Comparison of ENCODE assay signal across 8 mouse cellular contexts in genomic region chr8:119557132-119557531, GRCm38 (mm10). TPM values are rescaled to one million over a fixed set of nuclear protein-coding genes. Genes with fewer than 3 reads are reported as not detected.
DNase-seq lines count a peak whose midpoint lies in the region; ATAC-seq and TF ChIP-seq lines count a peak whose summit lies in the region.
"Had no signal": no experiment of that assay in that cellular context is flagged by ENCODE, and none has a peak within 500 bp of the region (broad histone marks: within the 10 kb centered on the region; RNA-seq: fewer than 3 reads in every experiment).

No protein-coding gene starts in this region.

- TF ChIP-seq EP300 in lung, postnatal 0 days (IDR thresholded peaks at IDR 0.05), result no peak

- peak overlapping the region; percentile 66; the same call in 1 of the 2 replicates for H3K4me3 ChIP-seq in lung, postnatal 0 days (ENCODE audit: low read depth, low read length)
- H3K4me3 ChIP-seq in forebrain, embryonic 10.5 days, result peak overlapping the region; percentile 89
- H3K4me3 ChIP-seq in limb, embryonic 13.5 days, result peak overlapping the region; percentile 75
- H3K4me3 ChIP-seq in stomach, embryonic 15.5 days (replicated peaks), result peak overlapping the region; percentile 94

- ATAC-seq in lung, postnatal 0 days, result no peak
- no peak for ATAC-seq in limb, embryonic 13.5 days (ENCODE audit: low FRiP score, low read depth)
- ATAC-seq in stomach, embryonic 15.5 days (ENCODE audit: insufficient read depth, low FRiP score, low read depth), result no peak
- ATAC-seq in megakaryocyte progenitor cell, adult 5-6 weeks (replicated peaks; ENCODE audit: poor library complexity), result no peak

- peaks cover 17% of the 10 kb centered on the region; the same call in 1 of the 2 replicates for H3K4me1 ChIP-seq in lung, postnatal 0 days (ENCODE audit: insufficient read depth, low read depth, low read length)
- H3K4me1 ChIP-seq in forebrain, embryonic 10.5 days, result peaks cover 22% of the 10 kb centered on the region
- H3K4me1 ChIP-seq in limb, embryonic 13.5 days, result peaks cover 56% of the 10 kb centered on the region
- peaks cover 26% of the 10 kb centered on the region for H3K4me1 ChIP-seq in stomach, embryonic 15.5 days

- peak overlapping the region; percentile 78 for H3K4me2 ChIP-seq in lung, postnatal 0 days (replicated peaks; ENCODE audit: low read depth, low read length)
- peak overlapping the region; percentile 83 for H3K4me2 ChIP-seq in limb, embryonic 13.5 days (replicated peaks)
- peak overlapping the region; percentile 85 for H3K4me2 ChIP-seq in stomach, embryonic 15.5 days

- H3K9ac ChIP-seq in lung, postnatal 0 days (replicated peaks; ENCODE audit: low read depth), result 0 out of 2 replicates have a peak overlapping the region, but pooled peaks have one; percentile 82
- peak overlapping the region; percentile 85 for H3K9ac ChIP-seq in limb, embryonic 13.5 days
- H3K9ac ChIP-seq in stomach, embryonic 15.5 days, result peak overlapping the region; percentile 88; the same call in 1 of the 2 replicates

- no peak overlapping the region for H3K27ac ChIP-seq in lung, postnatal 0 days (ENCODE audit: low read length)
- no peak overlapping the region for H3K27ac ChIP-seq in forebrain, embryonic 10.5 days
- H3K27ac ChIP-seq in limb, embryonic 13.5 days, result no peak overlapping the region
- H3K27ac ChIP-seq in stomach, embryonic 15.5 days, result no peak overlapping the region

- H3K9me3 ChIP-seq in lung, postnatal 0 days (ENCODE audit: low read length), result no peaks in the 10 kb centered on the region
- H3K9me3 ChIP-seq in forebrain, embryonic 10.5 days, result no peaks in the 10 kb centered on the region
- H3K9me3 ChIP-seq in limb, embryonic 13.5 days, result no peaks in the 10 kb centered on the region
- H3K9me3 ChIP-seq in stomach, embryonic 15.5 days, result no peaks in the 10 kb centered on the region

- WGBS in lung, postnatal 0 days, result 68% methylated on average over 9 of the region's 9 CpGs
- WGBS in forebrain, embryonic 10.5 days, result 78% methylated on average over 9 of the region's 9 CpGs
- WGBS in limb, embryonic 13.5 days, result 80% methylated on average over 9 of the region's 9 CpGs
- WGBS in stomach, embryonic 15.5 days, result 73% methylated on average over 9 of the region's 9 CpGs

- H3K36me3 ChIP-seq in lung, postnatal 0 days (ENCODE audit: insufficient read depth, low read length), result peaks cover under 1% of the 10 kb centered on the region; the same call in 1 of the 2 replicates
- peaks cover 24% of the 10 kb centered on the region for H3K36me3 ChIP-seq in forebrain, embryonic 10.5 days (replicated peaks)
- peaks cover 10% of the 10 kb centered on the region for H3K36me3 ChIP-seq in limb, embryonic 13.5 days
- H3K36me3 ChIP-seq in stomach, embryonic 15.5 days, result no peaks in the 10 kb centered on the region

- TF ChIP-seq CTCF in lung, postnatal 0 days (IDR thresholded peaks at IDR 0.05), result no peak

- H3K27me3 ChIP-seq in lung, postnatal 0 days (replicated peaks; ENCODE audit: insufficient read depth, low read length), result no peaks in the 10 kb centered on the region
- no peaks in the 10 kb centered on the region for H3K27me3 ChIP-seq in forebrain, embryonic 10.5 days (ENCODE audit: poor library complexity, severe bottlenecking)
- H3K27me3 ChIP-seq in limb, embryonic 13.5 days, result no peaks in the 10 kb centered on the region
- no peaks in the 10 kb centered on the region for H3K27me3 ChIP-seq in stomach, embryonic 15.5 days (replicated peaks)

- no peak for DNase-seq in lung, postnatal 0 days (ENCODE audit: low spot score)
- DNase-seq in lung, postnatal 4 days, result no peak
- DNase-seq in forebrain, embryonic 10.5 days (ENCODE audit: extremely low spot score, low spot score), result no peak
- no peak for DNase-seq in layer of hippocampus, postnatal 36 days
- DNase-seq: cerebellum, postnatal 25 days had no signal

RNA-seq across cellular contexts. Expression of gene Mbtps1, which starts 1.4 kb away (rescaled TPM):
- 64.4 and 67.4 TPM in 2 replicates for polyA plus RNA-seq in lung, postnatal 0 days (2015; fragmentation: Nextera tagmentation; extraction: Ambion mirVana)
- 106 TPM in 2 replicates for polyA plus RNA-seq in forebrain, embryonic 10.5 days (2016; fragmentation: Nextera tagmentation; extraction: Ambion mirVana)
- 139 and 142 TPM in 2 replicates for polyA plus RNA-seq in limb, embryonic 13.5 days (2015; fragmentation: Nextera tagmentation; extraction: Ambion mirVana)
- polyA plus RNA-seq in stomach, embryonic 15.5 days (2015; fragmentation: Nextera tagmentation; extraction: Ambion mirVana), result 96.3 and 107 TPM in 2 replicates
- 10 to 100 TPM; 70.3 to 74.6 TPM for total RNA-seq in layer of hippocampus, postnatal 36 days (2021)
- total RNA-seq in megakaryocyte progenitor cell, adult 5-6 weeks (2015), result 36.4 and 40.2 TPM in 2 replicates
- 38.7 and 41.3 TPM in 2 replicates for total RNA-seq in megakaryocyte progenitor cell, adult 5-6 weeks (2017)

RNA-seq across cellular contexts. Expression of gene Hsdl1, which starts 17.9 kb away (rescaled TPM):
- polyA plus RNA-seq in lung, postnatal 0 days (2015; fragmentation: Nextera tagmentation; extraction: Ambion mirVana), result 26.0 and 27.0 TPM in 2 replicates
- 61.9 and 66.0 TPM in 2 replicates for polyA plus RNA-seq in forebrain, embryonic 10.5 days (2016; fragmentation: Nextera tagmentation; extraction: Ambion mirVana)
- 31.0 and 32.3 TPM in 2 replicates for polyA plus RNA-seq in limb, embryonic 13.5 days (2015; fragmentation: Nextera tagmentation; extraction: Ambion mirVana)
- 31.4 and 32.2 TPM in 2 replicates for polyA plus RNA-seq in stomach, embryonic 15.5 days (2015; fragmentation: Nextera tagmentation; extraction: Ambion mirVana)
- total RNA-seq in layer of hippocampus, postnatal 36 days (2021), result 10 to 100 TPM; 39.8 to 42.0 TPM
- 13.0 and 13.1 TPM in 2 replicates for total RNA-seq in megakaryocyte progenitor cell, adult 5-6 weeks (2015)
- 42.6 and 52.8 TPM in 2 replicates for total RNA-seq in megakaryocyte progenitor cell, adult 5-6 weeks (2017)

RNA-seq across cellular contexts. Expression of gene Dnaaf1, which starts 17.9 kb away (rescaled TPM):
- polyA plus RNA-seq in lung, postnatal 0 days (2015; fragmentation: Nextera tagmentation; extraction: Ambion mirVana), result 2.9 and 4.0 TPM in 2 replicates
- 0.11 TPM in 1 of 2 replicates, not detected in the other for polyA plus RNA-seq in forebrain, embryonic 10.5 days (2016; fragmentation: Nextera tagmentation; extraction: Ambion mirVana)
- polyA plus RNA-seq in limb, embryonic 13.5 days (2015; fragmentation: Nextera tagmentation; extraction: Ambion mirVana), result 0.11 TPM in 1 of 2 replicates, not detected in the other
- polyA plus RNA-seq in stomach, embryonic 15.5 days (2015; fragmentation: Nextera tagmentation; extraction: Ambion mirVana), result 0.40 and 0.59 TPM in 2 replicates
- total RNA-seq in layer of hippocampus, postnatal 36 days (2021), result under 1 TPM; 0.12 to 0.18 TPM
- 0.07 TPM in 2 replicates for total RNA-seq in megakaryocyte progenitor cell, adult 5-6 weeks (2015)
- 0.25 TPM in 1 of 2 replicates, not detected in the other for total RNA-seq in megakaryocyte progenitor cell, adult 5-6 weeks (2017)

RNA-seq across cellular contexts. Expression of gene Taf1c, which starts 47.9 kb away (rescaled TPM):
- polyA plus RNA-seq in lung, postnatal 0 days (2015; fragmentation: Nextera tagmentation; extraction: Ambion mirVana), result 5.6 and 5.7 TPM in 2 replicates
- polyA plus RNA-seq in forebrain, embryonic 10.5 days (2016; fragmentation: Nextera tagmentation; extraction: Ambion mirVana), result 17.0 and 18.5 TPM in 2 replicates
- 12.4 and 13.8 TPM in 2 replicates for polyA plus RNA-seq in limb, embryonic 13.5 days (2015; fragmentation: Nextera tagmentation; extraction: Ambion mirVana)
- 9.7 and 9.8 TPM in 2 replicates for polyA plus RNA-seq in stomach, embryonic 15.5 days (2015; fragmentation: Nextera tagmentation; extraction: Ambion mirVana)
- total RNA-seq in layer of hippocampus, postnatal 36 days (2021), result 10 to 100 TPM; 11.5 to 11.7 TPM
- 5.5 and 6.2 TPM in 2 replicates for total RNA-seq in megakaryocyte progenitor cell, adult 5-6 weeks (2015)
- 5.8 and 11.5 TPM in 2 replicates for total RNA-seq in megakaryocyte progenitor cell, adult 5-6 weeks (2017)

RNA-seq across cellular contexts. Expression of gene Adad2, which starts 55.4 kb away (rescaled TPM):
- polyA plus RNA-seq in lung, postnatal 0 days (2015; fragmentation: Nextera tagmentation; extraction: Ambion mirVana), result not detected in 2 replicates
- polyA plus RNA-seq in forebrain, embryonic 10.5 days (2016; fragmentation: Nextera tagmentation; extraction: Ambion mirVana), result 0.10 and 0.16 TPM in 2 replicates
- 0.19 and 0.38 TPM in 2 replicates for polyA plus RNA-seq in limb, embryonic 13.5 days (2015; fragmentation: Nextera tagmentation; extraction: Ambion mirVana)
- polyA plus RNA-seq in stomach, embryonic 15.5 days (2015; fragmentation: Nextera tagmentation; extraction: Ambion mirVana), result 0.09 TPM in 1 of 2 replicates, not detected in the other
- total RNA-seq in layer of hippocampus, postnatal 36 days (2021), result under 1 TPM in 1 of 2 experiments, not detected in 1; 0.46 TPM
- not detected in 2 replicates for total RNA-seq in megakaryocyte progenitor cell, adult 5-6 weeks (2015)
- not detected in 2 replicates for total RNA-seq in megakaryocyte progenitor cell, adult 5-6 weeks (2017)
